Comparison of ENCODE assay signal across 19 mouse cellular contexts in genomic region chr10:23851228-23851912, GRCm38 (mm10). TPM values are rescaled to one million over a fixed set of nuclear protein-coding genes. Genes with fewer than 3 reads are reported as not detected.
DNase-seq lines count a peak whose midpoint lies in the region; ATAC-seq and TF ChIP-seq lines count a peak whose summit lies in the region.
"Had no signal": no experiment of that assay in that cellular context is flagged by ENCODE, and none has a peak within 500 bp of the region (broad histone marks: within the 10 kb centered on the region; RNA-seq: fewer than 3 reads in every experiment).

Gene Vnn3 (plus strand): TSS chr10:23851462.

- H3K4me2 ChIP-seq in liver, embryonic 16.5 days (ENCODE audit: low read depth, low read length): 0 out of 2 replicates have a peak within 1 kb of the TSS, but pooled peaks have one; percentile 19
- peak within 1 kb of the TSS; percentile 62 for H3K4me2 ChIP-seq in liver, postnatal 0 days (ENCODE audit: low read depth, low read length)
- no peak within 1 kb of the TSS for H3K4me2 ChIP-seq in midbrain, embryonic 13.5 days (replicated peaks)

- no peaks in the 10 kb centered on the region for H3K9me3 ChIP-seq in liver, embryonic 16.5 days (replicated peaks; ENCODE audit: control insufficient read depth, low read length)
- H3K9me3 ChIP-seq in liver, postnatal 0 days (ENCODE audit: low read length): no peaks in the 10 kb centered on the region
- no peaks in the 10 kb centered on the region for H3K9me3 ChIP-seq in midbrain, embryonic 13.5 days

- no peaks in the 10 kb centered on the region for H3K36me3 ChIP-seq in liver, embryonic 16.5 days (ENCODE audit: control insufficient read depth, insufficient read depth)
- H3K36me3 ChIP-seq in liver, postnatal 0 days (replicated peaks; ENCODE audit: insufficient read depth, low read length): no peaks in the 10 kb centered on the region
- H3K36me3 ChIP-seq in midbrain, embryonic 13.5 days: no peaks in the 10 kb centered on the region

- H3K27ac ChIP-seq in liver, embryonic 16.5 days (ENCODE audit: low read length): peak within 1 kb of the TSS; percentile 14; the same call in 1 of the 2 replicates
- peak within 1 kb of the TSS; percentile 83 for H3K27ac ChIP-seq in liver, postnatal 0 days (ENCODE audit: low read depth)
- no peak within 1 kb of the TSS for H3K27ac ChIP-seq in layer of hippocampus, adult 2 months
- no peak within 1 kb of the TSS for H3K27ac ChIP-seq in midbrain, embryonic 13.5 days
- H3K27ac ChIP-seq: heart, adult 2 months had no signal

- TF ChIP-seq CTCF in liver, postnatal 0 days (IDR thresholded peaks at IDR 0.05; ENCODE audit: low read depth): no peak
- no peak for TF ChIP-seq CTCF in layer of hippocampus, adult 2 months (conservative IDR thresholded peaks at IDR 0.05)

- no peak for DNase-seq in liver
- peak; percentile 22 to 28 for DNase-seq in adrenal gland, postnatal 36 days
- DNase-seq in liver, postnatal 0 days: peak; percentile 39
- DNase-seq in urinary bladder, postnatal 36 days (ENCODE audit: low spot score in 2 of 2): no peak
- DNase-seq in layer of hippocampus, adult 2 months (ENCODE audit: low spot score in 2 of 2): no peak
- DNase-seq: B cell, adult 2 months; heart, adult 2 months; heart, postnatal 10 days; kidney, adult 2 months; kidney, postnatal 4 days; thymus, postnatal 4 days had no signal

- H3K4me1 ChIP-seq in liver, embryonic 16.5 days (ENCODE audit: control insufficient read depth, low read depth, low read length): no peaks in the 10 kb centered on the region
- H3K4me1 ChIP-seq in liver, postnatal 0 days (ENCODE audit: insufficient read depth): 0 out of 2 replicates have a peak, but pooled peaks cover 4% of the 10 kb centered on the region
- H3K4me1 ChIP-seq in midbrain, embryonic 13.5 days (replicated peaks): no peaks in the 10 kb centered on the region

- no peaks in the 10 kb centered on the region for H3K27me3 ChIP-seq in liver, embryonic 16.5 days (ENCODE audit: control insufficient read depth, insufficient read depth, low read depth, low read length)
- no peaks in the 10 kb centered on the region for H3K27me3 ChIP-seq in liver, postnatal 0 days (ENCODE audit: insufficient read depth, low read length)
- H3K27me3 ChIP-seq in midbrain, embryonic 13.5 days: no peaks in the 10 kb centered on the region

- WGBS in liver, embryonic 16.5 days (ENCODE audit: insufficient replicate concordance): 51% methylated on average over 4 of the region's 4 CpGs
- 37% methylated on average over 4 of the region's 4 CpGs for WGBS in liver, postnatal 0 days (ENCODE audit: insufficient replicate concordance)
- 88% methylated on average over 4 of the region's 4 CpGs for WGBS in midbrain, embryonic 13.5 days

- no peak within 1 kb of the TSS for H3K9ac ChIP-seq in liver, embryonic 16.5 days (ENCODE audit: low read depth, low read length)
- peak within 1 kb of the TSS; percentile 57 for H3K9ac ChIP-seq in liver, postnatal 0 days (replicated peaks)
- no peak within 1 kb of the TSS for H3K9ac ChIP-seq in midbrain, embryonic 13.5 days (replicated peaks)

- TF ChIP-seq EP300 in liver, postnatal 0 days (IDR thresholded peaks at IDR 0.05; ENCODE audit: low read depth): peak; percentile 60

- peak; percentile 70 for ATAC-seq in liver, embryonic 16.5 days (ENCODE audit: low read depth)
- peak; percentile 90 for ATAC-seq in liver, postnatal 0 days
- ATAC-seq in neutrophil, adult 5-6 weeks (ENCODE audit: extremely low read depth, insufficient number of reproducible peaks, low FRiP score, poor library complexity, severe bottlenecking): peak; percentile 82
- no peak for ATAC-seq in midbrain, embryonic 13.5 days
- ATAC-seq: forebrain, embryonic 14.5 days; hindbrain, embryonic 16.5 days had no signal

- no peak within 1 kb of the TSS for H3K4me3 ChIP-seq in liver, embryonic 16.5 days (ENCODE audit: low read depth, low read length)
- peak within 1 kb of the TSS; percentile 40 for H3K4me3 ChIP-seq in liver, postnatal 0 days (ENCODE audit: low read depth, low read length)
- no peak within 1 kb of the TSS for H3K4me3 ChIP-seq in layer of hippocampus, adult 2 months
- no peak within 1 kb of the TSS for H3K4me3 ChIP-seq in midbrain, embryonic 13.5 days (replicated peaks)
- H3K4me3 ChIP-seq: heart, adult 2 months had no signal

RNA-seq across cellular contexts. Expression of gene Vnn3, which starts in this region (rescaled TPM):
- 8.3 and 12.2 TPM in 2 replicates for polyA plus RNA-seq in liver, embryonic 16.5 days (2015; fragmentation: Nextera tagmentation; extraction: Ambion mirVana)
- 10 to 100 TPM in 1 of 2 experiments, 1 to 10 TPM in 1; 8.5 to 77.2 TPM for total RNA-seq in adrenal gland, postnatal 36 days (2021)
- 129 and 137 TPM in 2 replicates for polyA plus RNA-seq in liver, postnatal 0 days (2015; fragmentation: Nextera tagmentation; extraction: Ambion mirVana)
- total RNA-seq in neutrophil, adult 5-6 weeks (2017): 83.7 and 93.7 TPM in 2 replicates
- under 1 TPM in 1 of 2 experiments, not detected in 1; 0.26 TPM for total RNA-seq in layer of hippocampus, adult 2 months (2021)
- not detected in 2 replicates for polyA plus RNA-seq in midbrain, embryonic 13.5 days (2015; fragmentation: Nextera tagmentation; extraction: Ambion mirVana)
- total RNA-seq: ES-E14; heart, adult 2 months; heart, postnatal 10 days; left cerebral cortex, postnatal 10 days had no signal
- polyA plus RNA-seq: forebrain, embryonic 14.5 days; neural tube, embryonic 14.5 days had no signal

Comparison
In these comparisons a context has a peak if more than half of its experiments do, and no peak if none do; other contexts are left out.
1. RNA of gene Vnn3 (total RNA-seq): 83.7 to 93.7 TPM in neutrophil, adult 5-6 weeks and 8.5 to 77.2 TPM in adrenal gland, postnatal 36 days; 0.26 TPM in layer of hippocampus, adult 2 months; every median in the first group is over 4 times any median in the second.
2. DNase-seq: peak in adrenal gland, postnatal 36 days (2 of 2) and liver, postnatal 0 days (single experiment); none in liver (single experiment), urinary bladder, postnatal 36 days (0 of 2) and layer of hippocampus, adult 2 months (0 of 2).
3. H3K27ac ChIP-seq: peak in liver, embryonic 16.5 days (single experiment) and liver, postnatal 0 days (single experiment); none in layer of hippocampus, adult 2 months (single experiment) and midbrain, embryonic 13.5 days (single experiment).